Mouse (Mus musculus): ENCODE data around the gene H2-Eb2.

The H2-Eb2 gene

GRCm38 (mm10) chr17:34325436-34325835, at the start of gene H2-Eb2:
Gene H2-Eb2 (plus strand): TSS chr17:34325665.
- DNase-seq, result no peak

DNA sequence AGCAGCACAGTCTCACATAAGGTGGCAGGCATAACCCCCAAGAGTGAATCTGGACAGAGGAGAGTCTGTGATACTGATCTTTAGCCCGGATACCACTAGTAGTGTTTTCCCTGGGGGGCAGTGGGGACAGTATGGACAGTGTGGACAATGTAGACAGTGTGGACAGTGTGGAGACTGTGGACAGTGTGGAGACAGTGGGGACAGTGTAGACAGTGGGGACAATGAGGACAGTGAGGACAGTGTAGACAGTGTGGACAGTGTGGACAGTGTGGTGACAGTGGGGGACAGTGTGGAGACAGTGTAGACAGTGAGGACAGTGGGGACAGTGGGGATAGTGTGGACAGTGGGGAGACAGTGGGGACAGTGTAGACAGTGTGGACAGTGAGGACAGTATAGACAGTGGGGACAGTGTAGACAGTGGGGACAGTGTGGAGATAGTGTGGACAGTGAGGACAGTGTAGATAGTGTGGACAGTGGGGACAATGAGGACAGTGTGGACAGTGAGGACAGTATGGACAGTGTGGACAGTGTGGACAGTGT, 44.9 kb upstream of the H2-Eb2 start:
- DNase-seq, result no peak

- no peak for DNase-seq
Measured at GRCm38 (mm10) chr17:34281836-34282235, 43.6 kb upstream of the H2-Eb2 start.

- no peak for DNase-seq
Measured at GRCm38 (mm10) chr17:34285371-34285770, 40.1 kb upstream of the H2-Eb2 start.

DNA sequence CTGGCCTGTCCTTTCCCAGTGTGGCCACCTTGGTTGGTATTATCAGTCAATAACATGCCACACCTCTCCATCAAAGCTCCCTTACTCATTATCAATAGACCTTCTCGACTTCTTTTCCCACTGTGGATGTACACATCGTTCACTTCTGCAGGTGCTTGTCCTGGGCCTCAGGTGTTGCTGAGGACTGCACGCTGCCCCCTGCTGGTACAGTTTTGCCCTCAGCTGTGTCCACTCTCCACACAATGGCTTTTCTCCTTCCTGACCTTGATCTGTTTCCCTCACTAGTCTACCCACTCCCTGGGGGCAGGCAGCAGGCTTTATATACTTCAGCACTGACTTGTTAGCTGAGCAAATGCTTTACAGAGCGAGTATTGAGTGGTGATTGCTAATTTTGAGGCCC, 39.6 kb upstream of the H2-Eb2 start:
- peak; percentile 35 for DNase-seq

- DNase-seq, result no peak
Measured at GRCm38 (mm10) chr17:34286501-34286900, 39.0 kb upstream of the H2-Eb2 start.

DNA sequence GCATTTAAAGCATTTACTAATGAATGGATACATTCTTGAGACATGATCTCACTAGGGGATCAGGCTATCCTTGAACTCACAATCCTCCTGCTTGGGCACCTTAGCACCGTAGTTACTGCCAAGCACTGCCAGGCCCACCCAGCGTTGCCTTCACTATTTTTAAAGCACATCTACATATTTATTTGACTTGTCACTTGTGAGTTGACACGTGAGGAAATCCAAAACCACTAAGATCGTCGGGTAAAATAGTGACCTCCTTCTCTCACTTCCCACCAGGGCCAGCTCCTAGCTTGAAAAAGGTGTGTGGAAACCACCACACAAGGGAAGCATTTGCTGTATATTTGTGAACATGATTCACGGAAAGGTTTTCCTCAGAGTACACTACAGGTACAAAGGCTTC, 38.5 kb upstream of the H2-Eb2 start:
- DNase-seq, result no peak

DNA sequence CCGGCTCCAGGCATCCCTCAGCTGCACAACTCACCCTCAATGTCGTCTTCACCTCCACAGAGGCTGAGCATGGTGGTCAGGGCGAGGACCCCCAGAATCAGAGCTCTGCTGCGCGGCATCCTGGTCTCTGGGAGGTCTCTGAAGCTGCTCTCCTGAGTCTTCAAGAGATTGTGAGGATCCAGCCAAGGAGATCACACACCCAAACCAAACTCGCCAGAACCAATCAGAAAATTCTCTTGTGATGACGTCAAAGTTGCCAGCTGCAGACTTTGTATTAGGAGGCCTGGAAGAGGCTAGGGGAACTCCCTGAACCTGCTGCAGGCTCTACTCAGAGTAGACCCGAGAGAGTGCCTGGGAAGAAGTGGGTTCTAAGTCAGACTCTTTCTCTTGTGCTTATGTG, 37.8 kb upstream of the H2-Eb2 start, which contains the start of gene H2-Aa:
Gene H2-Aa, minus strand, starts transcription at position 176 of the 400 bp plus-strand sequence.
- DNase-seq, result peak; percentile 60

DNA sequence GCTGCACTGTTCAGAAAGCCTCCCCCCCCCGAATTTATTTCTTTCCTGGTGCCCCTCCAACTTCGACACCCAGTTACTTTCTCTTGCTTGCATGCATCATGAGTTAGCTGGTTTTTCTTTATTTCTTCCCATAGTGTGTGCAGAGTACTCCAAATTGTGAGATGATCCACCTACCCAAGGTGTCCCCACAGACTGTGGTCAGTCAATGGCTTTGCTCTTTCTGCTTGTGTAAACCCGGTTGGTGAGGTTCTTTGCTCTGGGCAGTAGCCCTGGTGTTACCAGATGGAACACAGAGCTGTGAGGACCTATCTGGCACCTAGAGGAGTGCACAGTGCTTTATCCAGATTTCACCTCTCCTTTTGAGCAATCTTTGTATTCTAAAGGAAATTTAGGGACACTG, 37.3 kb upstream of the H2-Eb2 start:
- no peak for DNase-seq

DNA sequence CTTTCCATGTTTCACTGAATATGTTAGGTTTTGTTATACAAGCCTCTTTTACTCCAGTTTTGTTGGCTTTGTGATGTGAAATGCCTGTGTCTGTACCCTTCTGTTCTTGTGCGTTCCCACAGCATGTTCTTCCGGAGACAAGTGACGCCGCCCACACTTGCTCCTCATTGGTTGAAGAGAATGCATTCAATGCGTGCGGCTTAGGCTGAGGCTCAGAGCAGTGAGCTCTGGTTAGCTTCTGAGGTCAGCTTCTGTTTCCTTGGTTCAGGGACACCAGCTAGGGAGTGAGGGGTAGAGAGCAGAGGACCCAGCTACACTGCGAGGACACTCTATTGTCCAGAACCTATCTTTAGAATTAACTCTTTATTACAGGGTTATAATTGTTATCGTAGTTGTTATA, 33.9 kb upstream of the H2-Eb2 start:
- DNase-seq, result peak; percentile 88

GRCm38 (mm10) chr17:34292570-34292969, 32.9 kb upstream of the H2-Eb2 start:
- no peak for DNase-seq

DNA sequence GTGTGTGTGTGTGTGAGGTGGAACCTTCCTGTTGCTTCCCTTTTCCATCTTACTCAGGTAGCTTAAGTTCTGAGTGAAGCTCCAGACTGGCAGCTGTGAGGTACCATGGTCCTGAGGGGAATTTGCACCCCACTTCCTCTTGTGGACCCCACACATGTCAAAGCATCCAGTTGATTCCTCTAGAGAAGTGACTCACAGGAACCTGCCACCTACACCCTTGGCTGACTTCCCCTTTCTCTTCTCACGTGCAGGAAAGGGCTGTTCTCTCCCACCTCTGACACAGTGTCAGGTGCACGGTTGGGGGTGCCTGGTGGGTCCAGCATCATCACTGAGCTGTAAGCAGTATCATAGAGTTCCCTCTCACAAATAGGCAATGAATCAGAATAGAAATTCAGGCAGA, 31.9 kb upstream of the H2-Eb2 start:
- no peak for DNase-seq

DNA sequence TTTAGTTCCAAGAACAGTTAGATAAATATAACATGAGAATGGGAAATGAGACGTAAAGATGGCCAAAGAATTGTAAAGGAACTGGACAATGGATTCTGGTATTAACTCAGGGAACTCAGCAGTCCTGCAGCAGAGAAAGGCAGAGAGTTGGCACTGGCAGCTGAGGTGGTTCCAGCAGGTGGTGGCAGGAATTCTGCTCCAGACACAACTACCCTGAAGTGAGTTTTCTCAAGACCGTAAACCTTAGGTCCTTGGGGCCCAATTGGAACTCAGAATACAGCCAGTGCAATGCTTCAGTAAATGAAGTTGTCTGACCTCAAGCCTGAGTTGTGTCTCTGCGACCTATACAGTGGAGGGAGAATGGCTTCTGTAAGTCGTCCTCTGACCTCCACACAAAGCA, 31.2 kb upstream of the H2-Eb2 start:
- no peak for DNase-seq

- DNase-seq, result no peak
Measured at GRCm38 (mm10) chr17:34295307-34295706, 30.2 kb upstream of the H2-Eb2 start.

GRCm38 (mm10) chr17:34295891-34296794, 29.3 kb upstream of the H2-Eb2 start:
- DNase-seq, result peak; percentile 71

GRCm38 (mm10) chr17:34299356-34299755, 26.1 kb upstream of the H2-Eb2 start:
- DNase-seq, result no peak

DNA sequence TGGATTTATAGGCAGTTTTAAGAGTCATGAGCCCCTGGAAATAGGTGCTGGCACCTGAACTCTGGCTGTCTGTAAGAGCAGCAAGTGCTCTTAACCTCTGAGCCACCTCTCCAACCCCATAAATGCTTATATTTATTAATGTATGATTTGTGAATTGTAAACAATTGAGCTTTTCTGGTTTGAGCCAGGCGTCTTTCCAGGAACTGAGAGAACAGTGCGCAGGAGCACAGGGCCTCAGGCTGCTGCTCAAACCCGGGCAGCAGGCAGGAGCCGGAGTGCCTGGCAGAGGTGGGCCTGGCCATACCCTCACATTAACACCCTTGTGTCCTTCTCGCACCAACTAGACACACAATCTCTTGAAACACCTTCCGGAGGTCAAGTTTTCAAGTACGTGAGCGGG, 25.4 kb upstream of the H2-Eb2 start:
- DNase-seq, result no peak

DNA sequence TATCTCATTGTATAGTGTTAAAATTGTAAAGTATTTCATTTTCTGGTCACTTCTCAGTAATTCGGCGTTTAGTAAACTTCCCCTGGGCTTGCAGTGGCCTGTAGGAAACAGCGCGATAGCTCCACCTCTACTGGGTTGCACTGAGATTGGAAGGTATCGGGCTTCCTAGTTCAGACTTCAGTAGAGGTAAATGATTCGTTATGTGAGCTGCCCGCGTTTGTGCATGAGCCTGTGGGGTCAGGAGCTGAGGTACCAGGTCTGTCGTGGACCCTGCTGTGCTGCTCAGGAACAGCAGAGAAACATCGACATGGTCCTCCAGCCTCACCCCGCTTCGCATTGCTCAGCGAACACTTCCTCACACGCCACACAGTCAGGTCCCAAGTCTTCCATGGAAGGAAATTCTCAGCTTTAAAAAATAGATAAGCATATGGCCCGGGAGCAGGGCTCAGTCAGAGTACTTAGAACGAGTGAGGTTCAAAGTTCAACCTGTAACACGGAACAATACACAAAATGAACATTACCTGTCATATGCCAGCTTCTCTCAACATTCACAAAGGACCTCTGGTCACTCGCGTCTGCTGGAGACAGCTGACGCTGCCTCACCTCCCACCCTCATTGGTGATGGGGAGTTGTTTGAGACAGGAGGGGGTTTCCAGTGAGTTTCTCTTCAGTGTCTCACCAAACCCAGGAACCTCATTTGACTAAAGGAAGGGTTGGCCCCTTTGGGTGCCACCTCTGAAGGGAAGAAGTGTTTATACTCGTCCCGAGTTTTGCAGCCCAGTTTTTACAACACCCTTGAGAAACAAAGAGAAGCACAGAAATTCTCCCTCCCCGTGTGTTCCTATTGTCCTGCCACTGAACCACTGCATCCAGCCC, 24.5 kb upstream of the H2-Eb2 start:
- DNase-seq, result no peak

DNA sequence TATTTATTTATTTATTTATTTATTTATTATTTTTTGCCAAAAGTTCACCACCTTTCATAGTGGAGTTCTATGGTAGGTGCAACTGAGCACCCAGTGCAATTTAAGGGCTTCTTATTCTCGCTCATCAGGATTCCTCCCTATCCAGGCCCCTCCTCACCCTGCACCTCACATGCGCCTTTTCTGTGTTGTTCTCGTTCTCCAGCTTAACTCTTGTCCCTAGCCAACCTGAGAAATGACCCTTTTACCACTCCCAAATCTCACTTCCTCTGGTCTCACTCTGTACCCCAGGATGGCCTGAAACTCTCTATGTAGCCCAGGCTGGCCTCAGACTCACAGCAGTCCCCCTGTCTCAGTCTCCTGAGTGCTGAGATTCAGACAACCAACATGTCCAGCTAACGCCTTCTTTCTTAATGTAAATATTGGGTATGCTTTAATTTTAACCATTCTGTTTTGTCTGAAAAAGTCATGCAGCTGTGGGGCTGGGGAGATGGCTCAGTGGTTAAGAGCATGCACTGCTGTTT, 23.7 kb upstream of the H2-Eb2 start:
- no peak for DNase-seq

- no peak for DNase-seq
Measured at GRCm38 (mm10) chr17:34303789-34304188, 21.7 kb upstream of the H2-Eb2 start.

DNA sequence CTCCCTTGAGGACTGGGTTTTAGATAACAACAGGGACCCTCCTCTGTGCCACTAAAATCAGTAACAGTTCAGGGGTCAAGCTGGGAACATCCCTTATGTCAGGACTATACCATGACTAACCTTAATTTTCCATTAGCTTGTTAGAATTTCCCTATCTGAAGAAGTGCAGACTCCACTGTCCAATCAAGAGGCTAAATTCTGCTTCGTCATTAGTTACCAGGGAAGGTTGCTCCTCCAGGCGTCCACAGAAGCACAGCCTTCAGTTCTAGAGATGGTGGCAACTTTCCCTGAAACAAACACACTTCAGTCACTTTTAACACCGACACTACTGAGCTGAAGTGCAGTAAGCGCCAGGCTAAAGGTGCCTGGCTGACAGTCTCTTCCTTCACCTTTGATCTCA, 20.7 kb upstream of the H2-Eb2 start:
- DNase-seq, result peak; percentile 48

DNA sequence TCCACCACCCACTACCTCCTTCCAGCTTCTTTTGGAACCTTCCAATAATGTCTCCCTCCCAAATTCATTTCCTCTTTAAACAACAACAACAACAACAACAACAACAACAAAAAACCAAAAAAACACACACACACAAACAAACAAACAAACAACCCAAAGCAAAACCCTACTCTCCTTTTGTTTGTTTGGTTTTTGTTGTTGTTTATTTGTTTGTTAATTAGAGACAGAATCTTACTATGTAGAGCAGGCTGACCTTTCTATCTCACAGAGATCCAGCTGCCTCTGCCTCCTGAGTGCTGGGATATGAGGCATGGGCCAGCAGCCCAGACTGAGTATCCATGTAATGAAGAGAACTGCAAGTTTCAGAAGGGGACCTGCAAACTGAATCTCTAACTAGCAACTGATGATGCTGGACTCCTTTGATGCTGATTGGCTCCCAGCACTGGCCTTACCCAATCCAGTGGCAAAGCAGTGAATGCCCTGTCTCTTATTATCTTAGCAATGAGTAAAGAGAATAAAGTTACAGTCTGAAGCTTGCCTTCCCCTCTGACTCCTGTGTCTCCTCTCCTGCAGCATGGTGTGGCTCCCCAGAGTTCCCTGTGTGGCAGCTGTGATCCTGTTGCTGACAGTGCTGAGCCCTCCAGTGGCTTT, 20.0 kb upstream of the H2-Eb2 start, which contains the start of gene H2-Eb1:
Gene H2-Eb1, plus strand, starts transcription at position 488 of the 651 bp plus-strand sequence.
- peak; percentile 76 for DNase-seq

GRCm38 (mm10) chr17:34306407-34306806, 19.1 kb upstream of the H2-Eb2 start:
- no peak for DNase-seq
